Mouse (Mus musculus) neural tube, embryonic 12.5 days (tissue): ENCODE data around the gene March1. TPM values are rescaled to one million over a fixed set of nuclear protein-coding genes. Genes with fewer than 3 reads are reported as not detected.
A peak's percentile ranks its signal among the peaks of the same experiment; 100 is the strongest.

Experiments used
- ATAC-seq: fragments of 200-750 bp; cut with Nextera tagmentation; 2 replicates; pipeline ENCODE4 v1.8.0; 2017; ENCODE audit warnings: low read depth, mild to moderate bottlenecking, moderate TSS enrichment, moderate library complexity; ENCODE audit not compliant: low FRiP score
- H3K27ac ChIP-seq: fragments of 300-500 bp; sonication (generic); 2 replicates; pipeline ENCODE4 v1.5.1; 2016
- H3K27me3 ChIP-seq: fragments of 300-500 bp; sonication (generic); replicated peaks from 2 replicates; pipeline ENCODE4 v1.6.1; 2016; ENCODE audit warnings: mild to moderate bottlenecking
- H3K36me3 ChIP-seq: fragments of 300-500 bp; sonication (generic); 2 replicates; pipeline ENCODE4 v1.6.1; 2016; ENCODE audit warnings: mild to moderate bottlenecking
- H3K4me1 ChIP-seq: fragments of 300-500 bp; sonication (generic); 2 replicates; pipeline ENCODE4 v1.6.1; 2016
- H3K4me2 ChIP-seq: fragments of 300-500 bp; sonication (generic); replicated peaks from 2 replicates; pipeline ENCODE4 v1.6.1; 2016; ENCODE audit warnings: mild to moderate bottlenecking
- H3K4me3 ChIP-seq: fragments of 300-500 bp; sonication (generic); 2 replicates; pipeline ENCODE4 v1.5.1; 2016
- H3K9ac ChIP-seq: fragments of 300-500 bp; sonication (generic); 2 replicates; pipeline ENCODE4 v1.6.1; 2016; ENCODE audit warnings: mild to moderate bottlenecking
- H3K9me3 ChIP-seq: fragments of 300-500 bp; sonication (generic); 2 replicates; pipeline ENCODE4 v1.6.1; 2016; ENCODE audit warnings: mild to moderate bottlenecking
- WGBS: fragments of 180-500 bp; shearing (Covaris S2); methylation state at CpG from one replicate; pipeline ENCODE4 v1.1.7; 2016; 5-methylcytosine and 5-hydroxymethylcytosine counted together
- polyA plus RNA-seq: library from polyadenylated mRNA; unstranded; fragments of >200 nt; fragmentation: Nextera tagmentation; extraction: Ambion mirVana; gene quantifications from 2 replicates; pipeline ENCODE4 v1.2.1, GENCODE M21; 2016

Gene March1
- polyA plus RNA-seq, 1 experiment from 2014 or later, result 9.5 TPM

- WGBS, result 86% methylated on average over 3 of the region's 3 CpGs
- Histone ChIP-seq H3K9ac (no peak overlapping the region), H3K4me1 (no peaks in the 10 kb centered on the region), H3K4me2 (no peak overlapping the region), H3K27me3 (no peaks in the 10 kb centered on the region), H3K4me3 (no peak overlapping the region), H3K36me3 (no peaks in the 10 kb centered on the region), H3K9me3 (no peaks in the 10 kb centered on the region), H3K27ac (no peak overlapping the region)
- no peak for ATAC-seq
These were observed 416.7 kb downstream of the March1 start for GRCm38 (mm10) chr8:66034429-66034828.

GRCm38 (mm10) chr8:66094152-66094551 is 476.5 kb downstream of the March1 start:
- Histone ChIP-seq H3K4me3 (no peak overlapping the region), H3K4me1 (no peaks in the 10 kb centered on the region), H3K4me2 (no peak overlapping the region), H3K9me3 (no peaks in the 10 kb centered on the region), H3K36me3 (no peaks in the 10 kb centered on the region), H3K27me3 (no peaks in the 10 kb centered on the region), H3K27ac (no peak overlapping the region), H3K9ac (no peak overlapping the region)
- 92% methylated on average over 3 of the region's 3 CpGs for WGBS
- no peak for ATAC-seq

- H3K4me3 ChIP-seq, result no peak overlapping the region
- no peak overlapping the region for H3K27ac ChIP-seq
- H3K27me3 ChIP-seq, result no peaks in the 10 kb centered on the region
- H3K9ac ChIP-seq, result no peak overlapping the region
- H3K9me3 ChIP-seq, result no peaks in the 10 kb centered on the region
- 93% methylated on average over 1 of the region's 1 CpGs for WGBS
- no peaks in the 10 kb centered on the region for H3K36me3 ChIP-seq
- ATAC-seq, result no peak
- no peak overlapping the region for H3K4me2 ChIP-seq
- no peaks in the 10 kb centered on the region for H3K4me1 ChIP-seq
These were observed 480.4 kb downstream of the March1 start for GRCm38 (mm10) chr8:66098148-66098547.

GRCm38 (mm10) chr8:66119294-66119693 is 501.6 kb downstream of the March1 start:
- WGBS, result 80% methylated on average over 2 of the region's 2 CpGs
- Histone ChIP-seq H3K4me2 (no peak overlapping the region), H3K9ac (no peak overlapping the region), H3K27ac (no peak overlapping the region), H3K4me1 (no peaks in the 10 kb centered on the region), H3K9me3 (no peaks in the 10 kb centered on the region), H3K4me3 (no peak overlapping the region), H3K36me3 (no peaks in the 10 kb centered on the region), H3K27me3 (no peaks in the 10 kb centered on the region)
- no peak for ATAC-seq

GRCm38 (mm10) chr8:66159648-66160047 is 541.9 kb downstream of the March1 start:
- ATAC-seq, result no peak
- WGBS, result 84% methylated on average over 1 of the region's 1 CpGs
- H3K4me2 ChIP-seq, result no peak overlapping the region
- no peaks in the 10 kb centered on the region for H3K9me3 ChIP-seq
- no peaks in the 10 kb centered on the region for H3K27me3 ChIP-seq
- no peaks in the 10 kb centered on the region for H3K36me3 ChIP-seq
- no peak overlapping the region for H3K9ac ChIP-seq
- no peak overlapping the region for H3K4me3 ChIP-seq
- no peak overlapping the region for H3K27ac ChIP-seq
- H3K4me1 ChIP-seq, result no peaks in the 10 kb centered on the region

GRCm38 (mm10) chr8:66166835-66167234 is 549.1 kb downstream of the March1 start:
- ATAC-seq, result no peak
- no peak overlapping the region for H3K4me2 ChIP-seq
- WGBS, result 78% methylated on average over 1 of the region's 1 CpGs

GRCm38 (mm10) chr8:66167405-66168173 is 549.9 kb downstream of the March1 start:
- H3K4me1 ChIP-seq, result no peaks in the 10 kb centered on the region
- H3K4me3 ChIP-seq, result no peak overlapping the region
- H3K27me3 ChIP-seq, result no peaks in the 10 kb centered on the region
- no peak overlapping the region for H3K27ac ChIP-seq
- H3K4me2 ChIP-seq, result no peak overlapping the region
- H3K9me3 ChIP-seq, result no peaks in the 10 kb centered on the region
- no peaks in the 10 kb centered on the region for H3K36me3 ChIP-seq
- ATAC-seq, result no peak
- 85% methylated on average over 2 of the region's 2 CpGs for WGBS
- H3K9ac ChIP-seq, result no peak overlapping the region

More at GRCm38 (mm10) chr8:66166835-66167234, 549.1 kb downstream of the March1 start:
- Histone ChIP-seq H3K4me1 (no peaks in the 10 kb centered on the region), H3K36me3 (no peaks in the 10 kb centered on the region), H3K27ac (no peak overlapping the region), H3K9ac (no peak overlapping the region), H3K4me3 (no peak overlapping the region), H3K27me3 (no peaks in the 10 kb centered on the region), H3K9me3 (no peaks in the 10 kb centered on the region)

GRCm38 (mm10) chr8:66179336-66179735 is 561.6 kb downstream of the March1 start:
- H3K36me3 ChIP-seq, result no peaks in the 10 kb centered on the region
- ATAC-seq, result no peak
- 100% methylated on average over 1 of the region's 1 CpGs for WGBS
- H3K27me3 ChIP-seq, result no peaks in the 10 kb centered on the region
- H3K4me3 ChIP-seq, result no peak overlapping the region
- H3K9ac ChIP-seq, result no peak overlapping the region
- H3K9me3 ChIP-seq, result no peaks in the 10 kb centered on the region
- H3K4me2 ChIP-seq, result no peak overlapping the region
- no peaks in the 10 kb centered on the region for H3K4me1 ChIP-seq
- no peak overlapping the region for H3K27ac ChIP-seq

GRCm38 (mm10) chr8:66181265-66181664 is 563.6 kb downstream of the March1 start:
- no peak overlapping the region for H3K9ac ChIP-seq
- no peak for ATAC-seq

GRCm38 (mm10) chr8:66182257-66182656 is 564.6 kb downstream of the March1 start:
- no peak overlapping the region for H3K27ac ChIP-seq

More at GRCm38 (mm10) chr8:66181265-66181664, 563.6 kb downstream of the March1 start:
- no peaks in the 10 kb centered on the region for H3K9me3 ChIP-seq
- H3K27me3 ChIP-seq, result no peaks in the 10 kb centered on the region
- H3K4me1 ChIP-seq, result no peaks in the 10 kb centered on the region
- no peak overlapping the region for H3K4me3 ChIP-seq
- 85% methylated on average over 4 of the region's 4 CpGs for WGBS
- H3K36me3 ChIP-seq, result no peaks in the 10 kb centered on the region
- no peak overlapping the region for H3K27ac ChIP-seq
- H3K4me2 ChIP-seq, result no peak overlapping the region

GRCm38 (mm10) chr8:66183454-66183853 is 565.8 kb downstream of the March1 start:
- H3K4me3 ChIP-seq, result no peak overlapping the region
- 0 out of 2 replicates have a peak, but pooled peaks have one; percentile 21 for ATAC-seq
- 66% methylated on average over 2 of the region's 2 CpGs for WGBS

More at GRCm38 (mm10) chr8:66182257-66182656, 564.6 kb downstream of the March1 start:
- Histone ChIP-seq H3K36me3 (no peaks in the 10 kb centered on the region), H3K4me2 (no peak overlapping the region), H3K4me3 (no peak overlapping the region), H3K9me3 (no peaks in the 10 kb centered on the region), H3K4me1 (no peaks in the 10 kb centered on the region), H3K9ac (no peak overlapping the region), H3K27me3 (no peaks in the 10 kb centered on the region)
- WGBS, result 54% methylated on average over 3 of the region's 3 CpGs
- ATAC-seq, result no peak

GRCm38 (mm10) chr8:66185226-66185625 is 567.5 kb downstream of the March1 start:
- no peaks in the 10 kb centered on the region for H3K27me3 ChIP-seq
- no peak for ATAC-seq
- no peak overlapping the region for H3K9ac ChIP-seq
- no peaks in the 10 kb centered on the region for H3K36me3 ChIP-seq
- no peak overlapping the region for H3K4me2 ChIP-seq
- 93% methylated on average over 2 of the region's 2 CpGs for WGBS
- no peaks in the 10 kb centered on the region for H3K4me1 ChIP-seq
- no peaks in the 10 kb centered on the region for H3K9me3 ChIP-seq
- H3K4me3 ChIP-seq, result no peak overlapping the region
- H3K27ac ChIP-seq, result no peak overlapping the region

More at GRCm38 (mm10) chr8:66183454-66183853, 565.8 kb downstream of the March1 start:
- H3K27ac ChIP-seq, result no peak overlapping the region
- H3K4me1 ChIP-seq, result no peaks in the 10 kb centered on the region
- no peak overlapping the region for H3K9ac ChIP-seq
- no peaks in the 10 kb centered on the region for H3K36me3 ChIP-seq
- no peak overlapping the region for H3K4me2 ChIP-seq
- no peaks in the 10 kb centered on the region for H3K9me3 ChIP-seq
- H3K27me3 ChIP-seq, result no peaks in the 10 kb centered on the region

GRCm38 (mm10) chr8:66194416-66194815 is 576.7 kb downstream of the March1 start:
- Histone ChIP-seq H3K36me3 (no peaks in the 10 kb centered on the region), H3K4me2 (no peak overlapping the region), H3K9ac (no peak overlapping the region), H3K27me3 (no peaks in the 10 kb centered on the region), H3K4me3 (no peak overlapping the region), H3K4me1 (no peaks in the 10 kb centered on the region), H3K27ac (no peak overlapping the region), H3K9me3 (no peaks in the 10 kb centered on the region)
- 90% methylated on average over 2 of the region's 2 CpGs for WGBS
- ATAC-seq, result no peak
